8 mouse cellular contexts compared by ENCODE assay signal in genomic region chr12:54737891-54738660, GRCm38 (mm10). TPM values are rescaled to one million over a fixed set of nuclear protein-coding genes. Genes with fewer than 3 reads are reported as not detected.
DNase-seq lines count a peak whose midpoint lies in the region; ATAC-seq and TF ChIP-seq lines count a peak whose summit lies in the region.
"Not testable (repeated sequence)": the region's sequence is repeated elsewhere in the genome, so short reads cannot be mapped to it uniquely, and the experiment has no call there.

No protein-coding gene starts in this region.

- H3K27ac ChIP-seq in forebrain, embryonic 14.5 days (ENCODE audit: low read depth, low read length); heart, embryonic 16.5 days (ENCODE audit: low read length); intestine, embryonic 14.5 days (ENCODE audit: low read depth); limb, embryonic 14.5 days (replicated peaks; ENCODE audit: low read depth, low read length); lung, embryonic 16.5 days (ENCODE audit: low read length); midbrain, postnatal 0 days (ENCODE audit: low read depth, low read length); stomach, postnatal 0 days (replicated peaks): not testable (repeated sequence)

- TF ChIP-seq POLR2A in limb, embryonic 14.5 days (IDR thresholded peaks at IDR 0.05; ENCODE audit: borderline replicate concordance, extremely low read depth, insufficient read depth, insufficient read length), result not testable (repeated sequence)

- peak; percentile 55 for ATAC-seq in common myeloid progenitor, adult 5-6 weeks (replicated peaks; ENCODE audit: low read depth, poor library complexity, severe bottlenecking)
- peak; percentile 84 for ATAC-seq in forebrain, embryonic 14.5 days
- peak; percentile 83 for ATAC-seq in heart, embryonic 16.5 days (replicated peaks; ENCODE audit: extremely low read depth, insufficient read depth, low FRiP score)
- peak; percentile 80 for ATAC-seq in intestine, embryonic 14.5 days (replicated peaks; ENCODE audit: low FRiP score, low TSS enrichment, low read depth)
- peak; percentile 80 for ATAC-seq in limb, embryonic 14.5 days (ENCODE audit: low FRiP score, low read depth)
- ATAC-seq in lung, embryonic 16.5 days (ENCODE audit: low read depth), result peak; percentile 80
- peak; percentile 83 for ATAC-seq in midbrain, postnatal 0 days (ENCODE audit: low FRiP score)
- ATAC-seq in stomach, postnatal 0 days (ENCODE audit: low FRiP score, low TSS enrichment), result peak; percentile 85

- not testable (repeated sequence) for DNase-seq in forebrain, embryonic 14.5 days (ENCODE audit: low spot score); intestine, embryonic 14.5 days (ENCODE audit: low spot score); limb, embryonic 14.5 days (ENCODE audit: low spot score); midbrain, postnatal 0 days (ENCODE audit: low spot score); stomach, postnatal 0 days (ENCODE audit: low spot score)

- TF ChIP-seq EP300 in stomach, postnatal 0 days (optimal IDR thresholded peaks at IDR 0.05), result not testable (repeated sequence)

- H3K9me3 ChIP-seq in forebrain, embryonic 14.5 days (replicated peaks; ENCODE audit: control insufficient read depth, low read length); heart, embryonic 16.5 days (replicated peaks; ENCODE audit: control insufficient read depth, low read length); intestine, embryonic 14.5 days (ENCODE audit: control insufficient read depth, low read length); limb, embryonic 14.5 days (ENCODE audit: control insufficient read depth, low read length); lung, embryonic 16.5 days (ENCODE audit: control insufficient read depth, low read length); midbrain, postnatal 0 days (ENCODE audit: low read length); stomach, postnatal 0 days (ENCODE audit: control insufficient read depth, low read length): not testable (repeated sequence)

- no CpG with 5 or more reads among the region's 21 CpGs for WGBS in forebrain, embryonic 14.5 days
- WGBS in heart, embryonic 16.5 days, result no CpG with 5 or more reads among the region's 21 CpGs
- WGBS in intestine, embryonic 14.5 days, result no CpG with 5 or more reads among the region's 21 CpGs
- no CpG with 5 or more reads among the region's 21 CpGs for WGBS in limb, embryonic 14.5 days
- WGBS in lung, embryonic 16.5 days, result no CpG with 5 or more reads among the region's 21 CpGs
- WGBS in midbrain, postnatal 0 days, result no CpG with 5 or more reads among the region's 21 CpGs
- no CpG with 5 or more reads among the region's 21 CpGs for WGBS in stomach, postnatal 0 days

- H3K4me2 ChIP-seq in forebrain, embryonic 14.5 days (ENCODE audit: low read length); heart, embryonic 16.5 days (ENCODE audit: low read depth, low read length); intestine, embryonic 14.5 days (ENCODE audit: low read length); limb, embryonic 14.5 days (replicated peaks; ENCODE audit: low read depth, low read length, severe bottlenecking); lung, embryonic 16.5 days (ENCODE audit: low read depth, low read length); midbrain, postnatal 0 days (ENCODE audit: low read depth, low read length, poor library complexity, severe bottlenecking); stomach, postnatal 0 days (replicated peaks; ENCODE audit: low read depth): not testable (repeated sequence)

- H3K36me3 ChIP-seq in forebrain, embryonic 14.5 days (ENCODE audit: control insufficient read depth, insufficient read depth, low read length); heart, embryonic 16.5 days (ENCODE audit: control insufficient read depth, insufficient read depth); intestine, embryonic 14.5 days (ENCODE audit: control insufficient read depth, insufficient read depth, low read length); limb, embryonic 14.5 days (ENCODE audit: control insufficient read depth, insufficient read depth, low read length); lung, embryonic 16.5 days (ENCODE audit: control insufficient read depth, insufficient read depth, low read length); midbrain, postnatal 0 days (ENCODE audit: insufficient read depth, low read length); stomach, postnatal 0 days (ENCODE audit: control insufficient read depth, insufficient read depth, low read length): not testable (repeated sequence)

- H3K9ac ChIP-seq in forebrain, embryonic 14.5 days (ENCODE audit: low read length); heart, embryonic 16.5 days (ENCODE audit: low read length); intestine, embryonic 14.5 days (ENCODE audit: low read length); limb, embryonic 14.5 days (ENCODE audit: low read depth, low read length, severe bottlenecking); lung, embryonic 16.5 days (ENCODE audit: low read length); midbrain, postnatal 0 days (replicated peaks; ENCODE audit: low read length, poor library complexity, severe bottlenecking); stomach, postnatal 0 days (ENCODE audit: low read length): not testable (repeated sequence)

- H3K4me3 ChIP-seq in forebrain, embryonic 14.5 days (ENCODE audit: low read depth, low read length); heart, embryonic 16.5 days (ENCODE audit: low read length); intestine, embryonic 14.5 days (ENCODE audit: low read depth, low read length); limb, embryonic 14.5 days (replicated peaks; ENCODE audit: low read length); lung, embryonic 16.5 days (ENCODE audit: low read length); midbrain, postnatal 0 days (ENCODE audit: low read depth, low read length); stomach, postnatal 0 days (ENCODE audit: low read depth, low read length): not testable (repeated sequence)

- H3K27me3 ChIP-seq in forebrain, embryonic 14.5 days (replicated peaks; ENCODE audit: control insufficient read depth, insufficient read depth, low read length); heart, embryonic 16.5 days (ENCODE audit: control insufficient read depth, insufficient read depth, low read length); intestine, embryonic 14.5 days (replicated peaks; ENCODE audit: control insufficient read depth, insufficient read depth, low read length); limb, embryonic 14.5 days (ENCODE audit: control insufficient read depth, insufficient read depth, low read length); lung, embryonic 16.5 days (ENCODE audit: control insufficient read depth, insufficient read depth, low read depth, low read length); midbrain, postnatal 0 days (ENCODE audit: insufficient read depth, low read length); stomach, postnatal 0 days (ENCODE audit: control insufficient read depth, insufficient read depth, low read length): not testable (repeated sequence)

- H3K4me1 ChIP-seq in forebrain, embryonic 14.5 days (ENCODE audit: control insufficient read depth, insufficient read depth, low read length); heart, embryonic 16.5 days (ENCODE audit: control insufficient read depth, insufficient read depth, low read length); intestine, embryonic 14.5 days (replicated peaks; ENCODE audit: control insufficient read depth, insufficient read depth, low read length); limb, embryonic 14.5 days (ENCODE audit: control insufficient read depth, insufficient read depth, low read length); lung, embryonic 16.5 days (replicated peaks; ENCODE audit: control insufficient read depth, insufficient read depth, low read length); midbrain, postnatal 0 days (ENCODE audit: insufficient read depth, low read length); stomach, postnatal 0 days (replicated peaks; ENCODE audit: control insufficient read depth, insufficient read depth): not testable (repeated sequence)

- TF ChIP-seq CTCF in midbrain, postnatal 0 days (IDR thresholded peaks at IDR 0.05); stomach, postnatal 0 days (IDR thresholded peaks at IDR 0.05; ENCODE audit: low read depth): not testable (repeated sequence)

RNA-seq across cellular contexts. Expression of gene Eapp, which starts 42.4 kb away (rescaled TPM):
- total RNA-seq in common myeloid progenitor, adult 5-6 weeks (2017), result 55.4 and 62.9 TPM in 2 replicates
- 84.0 and 87.0 TPM in 2 replicates for polyA plus RNA-seq in forebrain, embryonic 14.5 days (2014; fragmentation: Nextera tagmentation; extraction: Ambion mirVana)
- polyA plus RNA-seq in heart, embryonic 16.5 days (2015; fragmentation: Nextera tagmentation; extraction: Ambion mirVana), result 43.3 and 45.7 TPM in 2 replicates
- polyA plus RNA-seq in intestine, embryonic 14.5 days (2014; fragmentation: Nextera tagmentation; extraction: Ambion mirVana), result 59.2 and 61.5 TPM in 2 replicates
- 13.2 and 19.5 TPM in 2 replicates for polyA plus RNA-seq in limb, embryonic 14.5 days (2012; rRNA removed)
- 64.3 and 68.7 TPM in 2 replicates for polyA plus RNA-seq in limb, embryonic 14.5 days (2014; fragmentation: Nextera tagmentation; extraction: Ambion mirVana)
- polyA plus RNA-seq in lung, embryonic 16.5 days (2015; fragmentation: Nextera tagmentation; extraction: Ambion mirVana), result 61.8 and 62.7 TPM in 2 replicates
- 24.3 and 32.9 TPM in 2 replicates for total RNA-seq in midbrain, postnatal 0 days (2014; rRNA removed)
- polyA plus RNA-seq in midbrain, postnatal 0 days (2015; fragmentation: Nextera tagmentation; extraction: Ambion mirVana), result 89.8 and 104 TPM in 2 replicates
- 63.9 and 66.0 TPM in 2 replicates for polyA plus RNA-seq in stomach, postnatal 0 days (2015; fragmentation: Nextera tagmentation; extraction: Ambion mirVana)

RNA-seq across cellular contexts. Expression of gene Snx6, which starts 57.4 kb away (rescaled TPM):
- 74.9 and 106 TPM in 2 replicates for total RNA-seq in common myeloid progenitor, adult 5-6 weeks (2017)
- 187 and 194 TPM in 2 replicates for polyA plus RNA-seq in forebrain, embryonic 14.5 days (2014; fragmentation: Nextera tagmentation; extraction: Ambion mirVana)
- polyA plus RNA-seq in heart, embryonic 16.5 days (2015; fragmentation: Nextera tagmentation; extraction: Ambion mirVana), result 98.0 and 107 TPM in 2 replicates
- polyA plus RNA-seq in intestine, embryonic 14.5 days (2014; fragmentation: Nextera tagmentation; extraction: Ambion mirVana), result 178 and 189 TPM in 2 replicates
- polyA plus RNA-seq in limb, embryonic 14.5 days (2012; rRNA removed), result 74.6 and 90.0 TPM in 2 replicates
- polyA plus RNA-seq in limb, embryonic 14.5 days (2014; fragmentation: Nextera tagmentation; extraction: Ambion mirVana), result 173 and 190 TPM in 2 replicates
- polyA plus RNA-seq in lung, embryonic 16.5 days (2015; fragmentation: Nextera tagmentation; extraction: Ambion mirVana), result 165 and 180 TPM in 2 replicates
- total RNA-seq in midbrain, postnatal 0 days (2014; rRNA removed), result 76.8 and 112 TPM in 2 replicates
- polyA plus RNA-seq in midbrain, postnatal 0 days (2015; fragmentation: Nextera tagmentation; extraction: Ambion mirVana), result 124 and 141 TPM in 2 replicates
- 260 and 269 TPM in 2 replicates for polyA plus RNA-seq in stomach, postnatal 0 days (2015; fragmentation: Nextera tagmentation; extraction: Ambion mirVana)
